Mouse (Mus musculus) layer of hippocampus, postnatal 36 days (tissue): ENCODE measurements around the gene Xlr4a. TPM values are rescaled to one million over a fixed set of nuclear protein-coding genes. Genes with fewer than 3 reads are reported as not detected.
"Not testable (repeated sequence)": the region's sequence is repeated elsewhere in the genome, so short reads cannot be mapped to it uniquely, and the experiment has no call there.

Experiments used
- DNase-seq, 2 experiments: peaks; one replicate each; pipeline ENCODE4 v3.0.0; 2022
- total RNA-seq, 2 experiments: library from RNA; stranded (reverse); gene quantifications; 2 replicates each; pipeline ENCODE4 v1.2.3; 2021

Gene Xlr4a
- 1 to 10 TPM in 1 of 2 experiments, not detected in 1; 1.6 TPM for total RNA-seq

DNA sequence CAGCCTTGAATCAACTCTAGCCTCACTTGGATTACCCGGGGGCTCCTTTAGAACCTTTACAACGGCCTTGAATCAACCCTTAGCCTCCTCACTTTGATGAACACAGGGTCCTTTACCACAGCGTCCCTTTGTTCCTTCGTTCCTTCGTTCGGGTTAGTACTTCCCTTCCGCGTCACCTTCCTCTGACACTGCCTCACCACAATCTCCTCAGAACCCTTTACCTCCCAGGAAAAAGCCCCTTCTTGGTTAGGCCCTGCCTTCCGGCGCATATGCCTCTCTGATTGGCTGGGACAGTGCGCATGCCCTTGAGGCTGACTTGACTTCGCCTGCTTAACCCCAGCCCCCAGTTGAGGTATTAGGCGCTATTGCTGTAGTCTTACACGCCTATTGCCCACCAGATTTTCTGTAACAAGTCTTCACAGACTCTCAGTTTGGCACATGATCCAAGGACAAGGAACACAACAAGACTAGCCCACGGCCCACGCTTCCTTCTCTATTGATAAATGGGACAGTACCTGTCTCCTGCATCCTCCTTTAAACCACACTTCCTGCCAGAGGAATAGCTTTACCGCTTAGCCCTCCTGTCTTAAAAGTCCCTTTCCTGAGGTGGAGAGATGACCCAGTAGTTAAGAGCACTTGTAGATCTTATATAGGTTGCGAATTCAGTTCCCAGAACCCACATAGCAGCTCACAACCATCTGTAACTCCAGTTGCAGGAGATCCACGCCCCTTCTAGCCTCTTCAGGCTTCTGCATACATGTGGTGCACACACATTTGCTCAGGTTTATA lies at the start of gene Xlr4a:
TSS of gene Xlr4a (minus strand) at position 212 of the 789 bp plus-strand sequence.
- not testable (repeated sequence) for DNase-seq

GRCm38 (mm10) chrX:73122859-73123829 lies 40.9 kb upstream of the Xlr4a start:
- DNase-seq, result not testable (repeated sequence)

GRCm38 (mm10) chrX:73116747-73117146 lies 34.5 kb upstream of the Xlr4a start, which contains the start of gene Gm14685:
Gene Gm14685 (plus strand): TSS chrX:73117047.
- DNase-seq, result not testable (repeated sequence)

GRCm38 (mm10) chrX:73096941-73097508 lies 14.7 kb upstream of the Xlr4a start, which contains the start of gene Xlr3a:
Gene Xlr3a (minus strand): TSS chrX:73097095.
- DNase-seq, result peak in 1 of 2 experiments; percentile 3

- DNase-seq, result not testable (repeated sequence)
Measured at GRCm38 (mm10) chrX:73066765-73067312, 15.4 kb downstream of the Xlr4a start.

DNA sequence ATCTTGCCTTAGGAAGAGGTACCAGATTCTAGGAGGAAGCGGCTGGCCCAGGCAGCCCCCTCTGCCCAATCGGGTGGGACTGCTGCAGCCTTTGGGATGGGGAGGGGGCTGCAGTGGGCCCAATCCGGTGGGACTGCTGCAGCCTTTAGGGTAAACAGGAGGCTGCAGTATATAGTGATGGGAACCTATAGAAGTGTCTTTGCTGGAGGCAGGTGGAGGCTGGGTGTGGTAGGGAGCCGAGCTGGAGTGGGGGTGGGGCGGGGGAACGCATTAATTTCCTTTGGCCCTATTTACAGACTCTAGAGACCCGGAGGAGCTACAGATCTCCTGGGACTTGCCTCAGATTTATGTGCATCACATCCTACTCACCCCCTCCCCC lies 17.9 kb downstream of the Xlr4a start, which contains the start of gene Pnma3:
TSS of gene Pnma3 (plus strand) at position 373 of the 379 bp plus-strand sequence.
- DNase-seq, result no peak

DNA sequence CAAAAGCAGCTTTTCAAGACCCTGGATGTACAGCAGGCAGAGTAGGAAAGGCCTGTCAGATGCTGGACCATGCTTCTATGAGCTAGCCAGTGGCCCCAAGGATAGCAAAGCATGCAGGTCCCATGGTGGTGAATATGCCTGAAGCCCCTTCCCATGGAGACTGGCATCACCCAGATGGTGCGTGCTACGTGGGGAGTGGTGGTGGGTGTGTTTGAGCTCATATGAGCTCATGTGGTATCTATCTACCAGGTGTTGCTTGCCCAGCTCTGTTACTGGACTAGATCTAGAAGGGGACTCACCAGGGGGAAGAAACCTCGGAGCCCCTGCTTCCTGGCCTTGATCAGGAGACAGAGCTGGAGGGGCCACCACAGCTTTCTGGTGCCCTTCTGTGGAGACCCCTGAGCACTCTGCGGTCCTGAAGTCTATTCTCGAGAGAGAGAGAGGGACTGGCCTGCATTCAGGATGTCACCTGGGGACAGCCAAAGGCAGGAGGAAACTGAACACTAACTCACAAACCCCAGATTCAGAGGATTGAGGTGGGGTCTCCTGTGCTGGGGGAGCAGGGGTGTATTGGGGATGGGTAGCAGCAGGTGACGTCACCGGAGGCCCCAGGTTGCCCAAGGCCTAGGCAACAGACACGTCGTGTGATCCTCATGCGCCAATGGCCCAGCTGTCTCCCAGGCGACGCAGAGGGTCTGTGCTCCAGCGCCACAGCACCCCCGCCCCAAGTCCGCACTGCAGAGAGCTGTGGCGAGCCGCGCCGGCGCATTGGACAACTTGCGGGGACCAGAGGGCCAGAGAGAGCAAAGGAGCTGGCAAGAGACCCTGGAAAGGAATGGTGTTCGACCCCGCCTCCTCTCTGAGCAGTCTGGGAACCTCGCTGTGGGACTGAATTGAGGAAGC lies 18.5 kb downstream of the Xlr4a start:
- DNase-seq, result peak; percentile 15 to 33

- DNase-seq, result no peak
Measured at GRCm38 (mm10) chrX:73062323-73062722, 20.0 kb downstream of the Xlr4a start.

DNA sequence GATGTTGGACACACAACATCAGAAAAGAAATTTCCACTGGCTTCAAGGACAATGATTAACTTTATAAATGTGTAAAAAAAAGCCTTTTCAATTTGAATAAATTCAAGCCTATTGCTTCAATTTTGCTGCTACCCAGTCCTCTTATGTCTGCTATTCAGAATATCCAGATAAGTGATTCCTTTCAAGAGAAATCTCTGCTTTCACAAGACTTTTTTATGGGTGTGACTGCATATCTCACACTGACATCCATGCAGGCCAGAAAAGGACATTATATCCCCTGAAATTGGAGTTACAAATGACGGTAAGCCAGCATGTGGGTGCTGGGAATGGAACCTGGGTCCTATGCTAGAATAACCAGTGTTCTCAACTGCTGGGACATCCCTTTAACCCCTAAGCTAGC lies 20.8 kb downstream of the Xlr4a start:
- DNase-seq, result no peak

DNA sequence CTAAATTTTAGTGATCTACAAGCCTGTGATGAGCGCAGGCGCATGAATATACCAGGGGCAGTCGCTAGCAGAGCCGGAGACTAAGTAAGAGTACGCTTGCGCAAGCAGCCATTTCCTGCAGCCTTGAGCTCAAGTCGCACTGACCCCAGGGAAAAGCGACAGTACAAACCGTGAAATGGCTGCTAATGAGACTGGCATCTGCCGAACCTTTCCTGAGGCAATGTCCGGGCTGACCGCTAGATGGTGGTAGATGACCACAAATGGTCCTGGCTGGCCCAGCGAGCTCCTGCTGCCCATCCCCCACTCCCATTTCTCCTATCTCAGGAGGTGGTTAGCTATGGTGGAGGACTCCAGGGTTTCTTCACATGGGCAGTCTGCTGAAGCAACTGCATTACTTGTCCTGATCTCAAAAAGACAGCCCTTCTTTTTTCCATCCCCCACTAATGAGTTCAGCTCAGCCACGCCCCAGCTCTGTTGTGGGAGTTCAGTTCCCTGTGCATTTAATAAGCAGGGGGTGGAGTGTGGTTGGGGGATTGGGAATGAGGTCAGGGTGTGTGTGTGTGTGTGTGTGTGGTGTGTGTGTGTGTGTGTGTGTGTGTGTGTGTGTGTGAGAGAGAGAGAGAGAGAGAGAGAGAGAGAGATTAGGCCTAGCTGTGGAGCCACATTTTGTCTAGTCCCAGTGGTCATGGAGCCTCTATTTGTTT lies 28.3 kb downstream of the Xlr4a start:
- peak; percentile 88 to 91 for DNase-seq

GRCm38 (mm10) chrX:73039666-73040065 lies 42.6 kb downstream of the Xlr4a start:
- DNase-seq, result no peak

DNA sequence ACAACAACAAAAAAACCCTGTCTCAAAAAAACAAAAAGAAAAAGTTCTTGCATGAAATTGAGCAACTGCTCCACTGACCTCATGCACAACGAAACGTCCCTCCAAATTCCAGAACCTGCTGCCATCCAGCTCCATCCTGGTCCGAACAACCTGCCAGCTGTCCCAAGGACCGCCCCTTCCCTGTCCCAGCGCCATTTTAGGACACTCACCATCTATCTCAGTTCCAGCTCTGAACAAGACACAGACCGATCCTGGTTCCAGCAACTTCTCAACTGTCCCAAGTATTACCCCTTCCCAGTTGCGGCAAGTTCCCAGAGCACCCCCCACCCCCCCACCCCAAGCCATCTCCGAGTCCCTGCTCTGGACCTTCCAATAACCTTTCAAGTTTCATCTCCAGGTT lies 43.4 kb downstream of the Xlr4a start:
- DNase-seq, result no peak

DNA sequence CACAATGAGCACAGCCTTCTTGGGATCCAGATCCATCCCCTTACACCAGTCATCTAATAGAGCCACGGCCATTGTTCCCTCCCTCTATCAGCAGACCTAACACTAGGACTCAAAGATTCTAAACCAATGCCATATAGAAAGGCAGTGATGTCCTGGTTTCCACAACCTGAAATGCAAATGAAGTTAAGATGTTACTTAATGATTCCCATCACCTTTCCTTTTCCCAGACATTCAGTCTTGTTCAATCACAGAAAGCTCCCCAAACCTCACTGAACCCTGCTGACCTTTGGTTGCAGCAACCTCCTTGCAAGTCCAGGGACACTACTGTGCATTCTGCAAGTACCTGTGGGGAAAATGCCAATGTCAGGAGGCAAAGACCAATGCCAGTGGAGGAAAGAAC lies 45.3 kb downstream of the Xlr4a start, which contains the start of gene Pnma5:
TSS of gene Pnma5 (minus strand) at position 101 of the 400 bp plus-strand sequence.
- no peak for DNase-seq

Other genes starting within 250 kb of the Xlr4a start
- gene Cetn2, start 164.1 kb downstream of the Xlr4a start, total RNA-seq, result 10 to 100 TPM; 47.8 to 52.0 TPM
- gene Nsdhl, start 163.9 kb downstream of the Xlr4a start, total RNA-seq, result 10 to 100 TPM; 23.3 to 23.7 TPM
- gene Zfp185, start 95.1 kb downstream of the Xlr4a start, total RNA-seq, result 1 to 10 TPM in 1 of 2 experiments, under 1 TPM in 1; 0.91 to 1.0 TPM
- gene Pnma5, start 45.4 kb downstream of the Xlr4a start, total RNA-seq, result under 1 TPM; 0.25 to 0.38 TPM
- 10 to 100 TPM; 19.4 to 20.1 TPM for gene Pnma3, start 17.7 kb downstream of the Xlr4a start, total RNA-seq
- gene Xlr3a, start 14.6 kb upstream of the Xlr4a start, total RNA-seq, result 1 to 10 TPM; 2.2 to 2.7 TPM
- 1 to 10 TPM; 2.4 to 2.7 TPM for gene Gm14685, start 34.6 kb upstream of the Xlr4a start, total RNA-seq
- not detected for gene Xlr5b, start 66.3 kb upstream of the Xlr4a start, total RNA-seq
- gene DXBay18, start 67.0 kb upstream of the Xlr4a start, total RNA-seq, result 1 to 10 TPM; 1.6 to 2.7 TPM
- gene Spin2d, start 94.5 kb upstream of the Xlr4a start, total RNA-seq, result not detected
- 10 to 100 TPM in 1 of 2 experiments, 1 to 10 TPM in 1; 4.1 to 14.2 TPM for gene Xlr3b, start 109.7 kb upstream of the Xlr4a start, total RNA-seq
- 1 to 10 TPM in 1 of 2 experiments, under 1 TPM in 1; 0.37 to 4.8 TPM for gene Xlr4b, start 131.9 kb upstream of the Xlr4a start, total RNA-seq
- 10 to 100 TPM; 15.2 to 15.6 TPM for gene F8a, start 145.8 kb upstream of the Xlr4a start, total RNA-seq
- gene Xlr4c, start 160.7 kb upstream of the Xlr4a start, total RNA-seq, result under 1 TPM in 1 of 2 experiments, not detected in 1; 0.73 TPM
- not detected for gene Xlr3c, start 182.9 kb upstream of the Xlr4a start, total RNA-seq
- gene Xlr5a, start 210.5 kb upstream of the Xlr4a start, total RNA-seq, result under 1 TPM in 1 of 2 experiments, not detected in 1; 0.33 TPM
- not detected for gene Xlr5c, start 210.5 kb upstream of the Xlr4a start, total RNA-seq